Mouse (Mus musculus): ENCODE measurements around the gene Fam178b. TPM values are rescaled to one million over a fixed set of nuclear protein-coding genes. Genes with fewer than 3 reads are reported as not detected.

Gene Fam178b
- polyA plus RNA-seq, 1 experiment, result 0.29 TPM

GRCm38 (mm10) chr1:36709055-36709853, 26.3 kb upstream of the Fam178b start:
- 1% methylated on average over 33 of the region's 33 CpGs for WGBS
- Histone ChIP-seq H3K36me3 (ENCODE audit: control insufficient read depth, insufficient read depth, low read length) (peaks cover 20% of the 10 kb centered on the region), H3K27ac (ENCODE audit: insufficient read depth, low read depth, low read length) (peak overlapping the region; percentile 52), H3K4me1 (ENCODE audit: control insufficient read depth, insufficient read depth, insufficient read length, low read length) (peaks cover 8% of the 10 kb centered on the region; the same call in 1 of the 2 replicates), H3K4me3 (ENCODE audit: low read depth, low read length) (peak overlapping the region; percentile 95), H3K27me3 (ENCODE audit: control insufficient read depth, insufficient read depth, low read length) (no peaks in the 10 kb centered on the region)
- no peak; the same call in 1 of the 2 replicates for TF ChIP-seq CTCF (IDR thresholded peaks at IDR 0.05; ENCODE audit: extremely low read depth, insufficient read length, insufficient replicate concordance, low read depth, low read length)
- TF ChIP-seq POLR2A (IDR thresholded peaks at IDR 0.05; ENCODE audit: low read depth, low read length), result no peak

- 47% methylated on average over 1 of the region's 1 CpGs for WGBS
- H3K4me1 ChIP-seq (ENCODE audit: control insufficient read depth, insufficient read depth, insufficient read length, low read length), result peaks cover 8% of the 10 kb centered on the region; the same call in 1 of the 2 replicates
- TF ChIP-seq POLR2A (IDR thresholded peaks at IDR 0.05; ENCODE audit: low read depth, low read length), result no peak
- TF ChIP-seq CTCF (IDR thresholded peaks at IDR 0.05; ENCODE audit: extremely low read depth, insufficient read length, insufficient replicate concordance, low read depth, low read length), result no peak
- no peaks in the 10 kb centered on the region for H3K27me3 ChIP-seq (ENCODE audit: control insufficient read depth, insufficient read depth, low read length)
- peaks cover 27% of the 10 kb centered on the region for H3K36me3 ChIP-seq (ENCODE audit: control insufficient read depth, insufficient read depth, low read length)
- no peak overlapping the region for H3K27ac ChIP-seq (ENCODE audit: insufficient read depth, low read depth, low read length)
- peak overlapping the region; percentile 95 for H3K4me3 ChIP-seq (ENCODE audit: low read depth, low read length)
Observed at GRCm38 (mm10) chr1:36708626-36709025, 25.6 kb upstream of the Fam178b start.

- WGBS, result 87% methylated on average over 3 of the region's 3 CpGs
- no peak overlapping the region for H3K4me3 ChIP-seq (ENCODE audit: low read depth, low read length)
- H3K36me3 ChIP-seq (ENCODE audit: control insufficient read depth, insufficient read depth, low read length), result peaks cover 34% of the 10 kb centered on the region
- H3K27me3 ChIP-seq (ENCODE audit: control insufficient read depth, insufficient read depth, low read length), result no peaks in the 10 kb centered on the region
- H3K27ac ChIP-seq (ENCODE audit: insufficient read depth, low read depth, low read length), result no peak overlapping the region
- TF ChIP-seq POLR2A (IDR thresholded peaks at IDR 0.05; ENCODE audit: low read depth, low read length) (no peak), CTCF (IDR thresholded peaks at IDR 0.05; ENCODE audit: extremely low read depth, insufficient read length, insufficient replicate concordance, low read depth, low read length) (no peak)
- peaks cover 8% of the 10 kb centered on the region; the same call in 1 of the 2 replicates for H3K4me1 ChIP-seq (ENCODE audit: control insufficient read depth, insufficient read depth, insufficient read length, low read length)
Observed at GRCm38 (mm10) chr1:36707797-36708196, 24.8 kb upstream of the Fam178b start.

- H3K27ac ChIP-seq (ENCODE audit: insufficient read depth, low read depth, low read length), result no peak overlapping the region
- H3K36me3 ChIP-seq (ENCODE audit: control insufficient read depth, insufficient read depth, low read length), result peaks cover 40% of the 10 kb centered on the region
- TF ChIP-seq POLR2A (IDR thresholded peaks at IDR 0.05; ENCODE audit: low read depth, low read length) (no peak), CTCF (IDR thresholded peaks at IDR 0.05; ENCODE audit: extremely low read depth, insufficient read length, insufficient replicate concordance, low read depth, low read length) (no peak)
- peaks cover 8% of the 10 kb centered on the region; the same call in 1 of the 2 replicates for H3K4me1 ChIP-seq (ENCODE audit: control insufficient read depth, insufficient read depth, insufficient read length, low read length)
- no peaks in the 10 kb centered on the region for H3K27me3 ChIP-seq (ENCODE audit: control insufficient read depth, insufficient read depth, low read length)
- 79% methylated on average over 2 of the region's 2 CpGs for WGBS
- H3K4me3 ChIP-seq (ENCODE audit: low read depth, low read length), result no peak overlapping the region
Observed at GRCm38 (mm10) chr1:36707166-36707565, 24.2 kb upstream of the Fam178b start.

- TF ChIP-seq CTCF (IDR thresholded peaks at IDR 0.05; ENCODE audit: extremely low read depth, insufficient read length, insufficient replicate concordance, low read depth, low read length) (no peak), POLR2A (IDR thresholded peaks at IDR 0.05; ENCODE audit: low read depth, low read length) (no peak)
- Histone ChIP-seq H3K4me1 (ENCODE audit: control insufficient read depth, insufficient read depth, insufficient read length, low read length) (peaks cover 3% of the 10 kb centered on the region; the same call in 1 of the 2 replicates), H3K4me3 (ENCODE audit: low read depth, low read length) (no peak overlapping the region), H3K36me3 (ENCODE audit: control insufficient read depth, insufficient read depth, low read length) (peaks cover 44% of the 10 kb centered on the region), H3K27me3 (ENCODE audit: control insufficient read depth, insufficient read depth, low read length) (no peaks in the 10 kb centered on the region), H3K27ac (ENCODE audit: insufficient read depth, low read depth, low read length) (no peak overlapping the region)
- WGBS, result 75% methylated on average over 5 of the region's 5 CpGs
Observed at GRCm38 (mm10) chr1:36697030-36697429, 14.0 kb upstream of the Fam178b start.

- H3K27ac ChIP-seq (ENCODE audit: insufficient read depth, low read depth, low read length), result no peak overlapping the region
- H3K4me3 ChIP-seq (ENCODE audit: low read depth, low read length), result no peak overlapping the region
- H3K27me3 ChIP-seq (ENCODE audit: control insufficient read depth, insufficient read depth, low read length), result no peaks in the 10 kb centered on the region
- no peak for TF ChIP-seq POLR2A (IDR thresholded peaks at IDR 0.05; ENCODE audit: low read depth, low read length)
- TF ChIP-seq CTCF (IDR thresholded peaks at IDR 0.05; ENCODE audit: extremely low read depth, insufficient read length, insufficient replicate concordance, low read depth, low read length), result no peak
- peaks cover 4% of the 10 kb centered on the region; the same call in 1 of the 2 replicates for H3K4me1 ChIP-seq (ENCODE audit: control insufficient read depth, insufficient read depth, insufficient read length, low read length)
- 70% methylated on average over 6 of the region's 6 CpGs for WGBS
- H3K36me3 ChIP-seq (ENCODE audit: control insufficient read depth, insufficient read depth, low read length), result peaks cover 38% of the 10 kb centered on the region
Observed at GRCm38 (mm10) chr1:36696411-36696810, 13.4 kb upstream of the Fam178b start.

GRCm38 (mm10) chr1:36694871-36695270, 11.9 kb upstream of the Fam178b start:
- no peaks in the 10 kb centered on the region for H3K27me3 ChIP-seq (ENCODE audit: control insufficient read depth, insufficient read depth, low read length)
- no peak overlapping the region for H3K27ac ChIP-seq (ENCODE audit: insufficient read depth, low read depth, low read length)
- H3K36me3 ChIP-seq (ENCODE audit: control insufficient read depth, insufficient read depth, low read length), result peaks cover 23% of the 10 kb centered on the region
- WGBS, result 72% methylated on average over 6 of the region's 6 CpGs
- no peak overlapping the region for H3K4me3 ChIP-seq (ENCODE audit: low read depth, low read length)
- no peak for TF ChIP-seq POLR2A (IDR thresholded peaks at IDR 0.05; ENCODE audit: low read depth, low read length)
- TF ChIP-seq CTCF (IDR thresholded peaks at IDR 0.05; ENCODE audit: extremely low read depth, insufficient read length, insufficient replicate concordance, low read depth, low read length), result no peak
- H3K4me1 ChIP-seq (ENCODE audit: control insufficient read depth, insufficient read depth, insufficient read length, low read length), result peaks cover 7% of the 10 kb centered on the region; the same call in 1 of the 2 replicates
